Mouse (Mus musculus) brain, embryonic 14.5 days (tissue): ENCODE data around the gene Ext2.

Experiments
- CTCF ChIP-seq: fragments of 200-500 bp; IDR thresholded peaks from 2 replicates; pipeline ENCODE4 v1.5.1; 2012; ENCODE audit warnings: inconsistent platforms, mild to moderate bottlenecking, moderate library complexity, borderline replicate concordance; ENCODE audit not compliant: insufficient read depth, insufficient read length; ENCODE audit errors: extremely low read depth
- POLR2A ChIP-seq: fragments of 200-500 bp; IDR thresholded peaks from 2 replicates; pipeline ENCODE4 v1.6.1; 2012; ENCODE audit warnings: mild to moderate bottlenecking, inconsistent platforms, borderline replicate concordance; ENCODE audit not compliant: poor library complexity, insufficient read depth, insufficient read length, severe bottlenecking; ENCODE audit errors: extremely low read depth

DNA sequence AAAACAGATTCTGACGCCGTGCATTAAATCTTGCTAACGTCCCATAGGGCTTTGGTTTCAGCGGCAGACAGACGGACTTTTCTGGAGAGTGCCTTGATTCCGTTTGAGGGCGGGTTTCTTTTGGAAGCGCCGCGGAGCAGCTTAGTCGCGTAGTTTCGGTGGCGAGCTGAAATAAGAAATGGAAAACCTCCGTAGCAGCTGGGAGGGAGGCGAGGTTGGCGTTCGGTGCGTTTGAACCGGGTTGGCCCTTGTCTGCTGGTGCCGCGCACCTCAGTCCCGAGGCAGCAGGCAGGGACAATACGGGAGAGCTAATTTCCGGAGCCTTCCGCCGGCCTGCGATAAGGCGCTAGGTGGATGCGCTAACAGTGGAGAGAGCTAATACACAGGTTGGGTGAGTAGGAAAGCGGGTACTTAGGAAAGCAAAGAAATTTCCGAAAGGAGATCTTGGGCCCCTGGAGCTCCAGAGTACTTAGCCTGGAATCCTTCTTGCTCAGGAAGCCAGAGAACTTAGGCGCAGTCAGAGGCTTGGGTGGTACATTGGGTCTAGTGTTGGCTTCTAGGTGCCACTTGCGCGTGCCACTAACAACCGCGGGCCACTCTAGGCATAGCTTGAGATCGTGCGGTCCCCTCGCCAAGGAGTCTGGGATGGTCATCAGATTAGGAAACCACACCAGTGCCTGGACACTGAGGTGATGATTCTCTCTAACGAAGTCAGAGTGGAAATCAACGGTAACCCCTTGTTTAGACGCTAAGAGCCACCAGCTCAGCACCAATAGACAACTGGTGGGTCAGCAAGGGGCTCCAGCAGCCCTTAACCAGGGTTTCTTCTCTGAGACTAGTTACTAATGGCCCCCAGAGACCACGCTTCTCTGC lies 175.1 kb downstream of the Ext2 start:
- TF ChIP-seq CTCF (no peak), POLR2A (no peak)
